Mouse (Mus musculus) cerebellum, adult 2 months (tissue): ENCODE measurements around the gene Hivep3.
A peak's percentile ranks its signal among the peaks of the same experiment; 100 is the strongest.

Experiments used
- CTCF ChIP-seq: fragments of 200-500 bp; IDR thresholded peaks from 2 replicates; pipeline ENCODE4 v1.5.1; 2011; ENCODE audit warnings: low read depth, mild to moderate bottlenecking, control low read depth, low read length, moderate library complexity, borderline replicate concordance; ENCODE audit not compliant: insufficient read depth
- POLR2A ChIP-seq: fragments of 200-500 bp; IDR thresholded peaks from 2 replicates; pipeline ENCODE4 v1.6.1; 2011; ENCODE audit warnings: low read length, control low read depth, borderline replicate concordance; ENCODE audit not compliant: insufficient read depth

- TF ChIP-seq POLR2A (no peak), CTCF (peak; percentile 32; the same call in 1 of the 2 replicates)
Measured at GRCm38 (mm10) chr4:120003006-120003405, 269.4 kb downstream of the Hivep3 start.
